Comparison of ENCODE assay signal across 9 mouse cellular contexts in genomic region chr12:81817126-81817505, GRCm38 (mm10). TPM values are rescaled to one million over a fixed set of nuclear protein-coding genes. Genes with fewer than 3 reads are reported as not detected.
DNase-seq lines count a peak whose midpoint lies in the region; ATAC-seq and TF ChIP-seq lines count a peak whose summit lies in the region.
"Had no signal": no experiment of that assay in that cellular context is flagged by ENCODE, and none has a peak within 500 bp of the region (broad histone marks: within the 10 kb centered on the region; RNA-seq: fewer than 3 reads in every experiment).

No protein-coding gene starts in this region.

- 34% methylated on average over 6 of the region's 6 CpGs for WGBS in hindbrain, embryonic 11.5 days
- WGBS in liver, postnatal 0 days (ENCODE audit: insufficient replicate concordance): 49% methylated on average over 6 of the region's 6 CpGs

- no peak overlapping the region for H3K4me2 ChIP-seq in hindbrain, embryonic 11.5 days (replicated peaks; ENCODE audit: low read depth, low read length)
- H3K4me2 ChIP-seq in liver, postnatal 0 days (ENCODE audit: low read depth, low read length): peak overlapping the region; percentile 38

- ATAC-seq in hindbrain, embryonic 11.5 days (ENCODE audit: low FRiP score): no peak
- ATAC-seq in liver, postnatal 0 days: peak; percentile 53; the same call in 1 of the 2 replicates

- TF ChIP-seq EP300 in liver, postnatal 0 days (IDR thresholded peaks at IDR 0.05; ENCODE audit: low read depth): no peak

- H3K9me3 ChIP-seq in hindbrain, embryonic 11.5 days (ENCODE audit: control insufficient read depth, low read length): no peaks in the 10 kb centered on the region
- H3K9me3 ChIP-seq in liver, postnatal 0 days (ENCODE audit: low read length): no peaks in the 10 kb centered on the region

- H3K36me3 ChIP-seq in hindbrain, embryonic 11.5 days (ENCODE audit: control insufficient read depth, insufficient read depth, low read length): no peaks in the 10 kb centered on the region
- no peaks in the 10 kb centered on the region for H3K36me3 ChIP-seq in liver, postnatal 0 days (replicated peaks; ENCODE audit: insufficient read depth, low read length)

- TF ChIP-seq CTCF in liver, postnatal 0 days (IDR thresholded peaks at IDR 0.05; ENCODE audit: low read depth): no peak

- DNase-seq in adrenal gland, postnatal 10 days: peak; percentile 36
- DNase-seq in adrenal gland, adult 18-20 months (ENCODE audit: low spot score in 2 of 2): no peak
- peak; percentile 85 for DNase-seq in ES-CJ7 (ENCODE audit: low read depth, low spot score)
- DNase-seq in hindbrain, embryonic 11.5 days (ENCODE audit: low spot score): peak; percentile 46
- DNase-seq in liver, postnatal 0 days: peak; percentile 21
- DNase-seq in spleen, postnatal 4 days (ENCODE audit: low spot score in 2 of 2): no peak
- DNase-seq in layer of hippocampus, adult 9-11 months: no peak
- no peak for DNase-seq in ovary, postnatal 14 days (ENCODE audit: low spot score)
- DNase-seq: gastrocnemius, adult 2 months had no signal

- no peaks in the 10 kb centered on the region for H3K27me3 ChIP-seq in hindbrain, embryonic 11.5 days (ENCODE audit: control insufficient read depth, insufficient read depth, low read length)
- no peaks in the 10 kb centered on the region for H3K27me3 ChIP-seq in liver, postnatal 0 days (ENCODE audit: insufficient read depth, low read length)

- H3K4me3 ChIP-seq in hindbrain, embryonic 11.5 days (ENCODE audit: low read depth, low read length): no peak overlapping the region
- no peak overlapping the region for H3K4me3 ChIP-seq in liver, postnatal 0 days (ENCODE audit: low read depth, low read length)

- H3K9ac ChIP-seq in hindbrain, embryonic 11.5 days (ENCODE audit: low read depth, low read length): no peak overlapping the region
- H3K9ac ChIP-seq in liver, postnatal 0 days (replicated peaks): no peak overlapping the region

- no peak overlapping the region for H3K27ac ChIP-seq in hindbrain, embryonic 11.5 days (ENCODE audit: low read depth, low read length)
- H3K27ac ChIP-seq in liver, postnatal 0 days (ENCODE audit: low read depth): no peak overlapping the region
- H3K27ac ChIP-seq: gastrocnemius, adult 2 months had no signal

- no peaks in the 10 kb centered on the region for H3K4me1 ChIP-seq in hindbrain, embryonic 11.5 days (replicated peaks; ENCODE audit: control insufficient read depth, insufficient read depth, low read length)
- 0 out of 2 replicates have a peak, but pooled peaks cover 5% of the 10 kb centered on the region for H3K4me1 ChIP-seq in liver, postnatal 0 days (ENCODE audit: insufficient read depth)

RNA-seq across cellular contexts. Expression of gene Map3k9, which starts 36.1 kb away (rescaled TPM):
- total RNA-seq in adrenal gland, postnatal 10 days (2021): 1 to 10 TPM; 1.1 to 2.0 TPM
- 1 to 10 TPM in 1 of 2 experiments, under 1 TPM in 1; 0.89 to 2.8 TPM for total RNA-seq in adrenal gland, adult 18-20 months (2021)
- 2.5 and 3.4 TPM in 2 replicates for polyA plus RNA-seq in hindbrain, embryonic 11.5 days (2014; fragmentation: Nextera tagmentation; extraction: Ambion mirVana)
- polyA plus RNA-seq in liver, postnatal 0 days (2015; fragmentation: Nextera tagmentation; extraction: Ambion mirVana): 0.19 and 0.27 TPM in 2 replicates

RNA-seq across cellular contexts. Expression of gene Pcnx, which starts 42.7 kb away (rescaled TPM):
- total RNA-seq in adrenal gland, postnatal 10 days (2021): 10 to 100 TPM; 46.5 to 52.0 TPM
- 10 to 100 TPM; 56.9 to 59.2 TPM for total RNA-seq in adrenal gland, adult 18-20 months (2021)
- 11.3 and 13.0 TPM in 2 replicates for polyA plus RNA-seq in hindbrain, embryonic 11.5 days (2014; fragmentation: Nextera tagmentation; extraction: Ambion mirVana)
- polyA plus RNA-seq in liver, postnatal 0 days (2015; fragmentation: Nextera tagmentation; extraction: Ambion mirVana): 2.4 and 2.7 TPM in 2 replicates

Comparison
In these comparisons a context has a peak if more than half of its experiments do, and no peak if none do; other contexts are left out.
1. DNase-seq: peak in adrenal gland, postnatal 10 days (single experiment), ES-CJ7 (single experiment), hindbrain, embryonic 11.5 days (single experiment) and liver, postnatal 0 days (single experiment); none in adrenal gland, adult 18-20 months (0 of 2), spleen, postnatal 4 days (0 of 2), layer of hippocampus, adult 9-11 months (single experiment) and ovary, postnatal 14 days (single experiment).